Mouse (Mus musculus): Measurements from ENCODE around the gene Rab5if. TPM values are rescaled to one million over a fixed set of nuclear protein-coding genes. Genes with fewer than 3 reads are reported as not detected.

Rab5if gene
- total RNA-seq, 2 experiments from 2014 or later, result 103 to 108 TPM

Other genes with a start within 250 kb of the Rab5if start
- 100 to 1,000 TPM; 197 to 198 TPM for gene Dlgap4, start 249.4 kb upstream of the Rab5if start, total RNA-seq (2021)
- 10 to 100 TPM; 16.3 to 17.0 TPM for gene Myl9, start 87.7 kb upstream of the Rab5if start, total RNA-seq (2021)
- 1 to 10 TPM; 1.2 to 1.3 TPM for gene Tgif2, start 23.1 kb upstream of the Rab5if start, total RNA-seq (2021)
- 1 to 10 TPM; 3.4 TPM for gene 4930518I15Rik, start 5.2 kb upstream of the Rab5if start, total RNA-seq (2021)
- gene Sla2, start 24.1 kb downstream of the Rab5if start, total RNA-seq (2021), result under 1 TPM; 0.25 to 0.50 TPM
- gene Ndrg3, start 128.9 kb downstream of the Rab5if start, total RNA-seq (2021), result 100 to 1,000 TPM; 415 to 419 TPM
- 1 to 10 TPM; 3.3 to 5.5 TPM for gene Dsn1, start 144.0 kb downstream of the Rab5if start, total RNA-seq (2021)
- 10 to 100 TPM; 37.4 to 37.6 TPM for gene Soga1, start 216.1 kb downstream of the Rab5if start, total RNA-seq (2021)
- not detected for gene Tldc2, start 223.9 kb downstream of the Rab5if start, total RNA-seq (2021)